Mouse (Mus musculus): ENCODE measurements around the gene Bcl3. TPM values are rescaled to one million over a fixed set of nuclear protein-coding genes. Genes with fewer than 3 reads are reported as not detected.

The Bcl3 gene
- polyA plus RNA-seq, 1 experiment from 2014 or later: 0.78 TPM

DNA sequence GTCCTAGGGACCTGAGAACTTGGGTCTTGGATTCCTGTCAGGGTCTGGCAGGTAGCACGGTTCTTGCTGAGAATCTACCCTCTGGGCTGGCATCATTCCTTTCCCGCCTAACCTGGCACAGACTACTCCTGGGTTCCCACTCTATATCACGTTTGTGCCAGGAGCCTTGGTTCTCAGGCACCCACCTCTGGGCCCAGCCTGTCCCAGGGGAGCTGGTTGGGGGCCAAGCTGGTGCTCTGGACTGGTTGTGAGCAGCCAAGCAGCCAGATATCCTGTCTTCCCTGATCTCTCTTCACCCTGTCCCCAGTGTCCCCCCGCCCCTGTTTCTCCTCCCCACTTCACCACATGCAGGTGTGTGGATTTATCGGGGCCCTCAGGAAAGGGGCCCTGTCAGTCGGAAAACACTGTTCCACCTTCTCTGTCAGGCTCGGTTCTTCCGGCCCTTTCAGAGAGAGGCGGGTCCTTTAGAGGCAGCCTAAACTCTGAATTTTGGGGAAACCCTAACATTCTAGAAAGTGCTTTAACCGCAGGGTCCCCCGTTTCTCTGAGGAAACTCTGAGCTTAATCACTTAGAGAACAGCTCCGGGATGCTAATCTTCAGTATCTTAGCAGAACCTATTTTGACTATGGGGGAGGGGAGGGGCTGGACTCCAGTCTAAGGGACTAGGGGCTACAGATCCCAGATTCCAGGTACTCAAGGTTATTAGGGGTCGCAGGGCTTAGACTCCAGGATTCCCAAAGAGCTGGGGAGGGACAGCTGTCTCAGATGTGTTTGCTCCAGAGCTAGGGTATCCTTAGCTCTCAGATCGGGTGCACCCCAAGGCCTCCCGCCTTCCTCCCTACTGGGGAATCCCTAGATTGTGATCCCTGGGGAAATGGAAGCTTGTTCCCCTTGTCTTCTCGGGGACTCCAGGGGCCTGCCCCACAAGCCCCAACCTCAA, 52.9 kb downstream of the Bcl3 start:
- H3K9me3 ChIP-seq: 0 out of 2 replicates have a peak, but pooled peaks cover 4% of the 10 kb centered on the region
- peak overlapping the region; percentile 54 for H3K4me3 ChIP-seq
- peaks cover 8% of the 10 kb centered on the region for H3K36me3 ChIP-seq
- peaks cover 32% of the 10 kb centered on the region for H3K4me1 ChIP-seq (replicated peaks)
- peaks cover 43% of the 10 kb centered on the region for H3K27me3 ChIP-seq (ENCODE audit: insufficient read depth, poor library complexity, severe bottlenecking)
- no peak for DNase-seq (ENCODE audit: low spot score)
- WGBS: 11% methylated on average over 16 of the region's 16 CpGs
- H3K27ac ChIP-seq: peak overlapping the region; percentile 83

DNA sequence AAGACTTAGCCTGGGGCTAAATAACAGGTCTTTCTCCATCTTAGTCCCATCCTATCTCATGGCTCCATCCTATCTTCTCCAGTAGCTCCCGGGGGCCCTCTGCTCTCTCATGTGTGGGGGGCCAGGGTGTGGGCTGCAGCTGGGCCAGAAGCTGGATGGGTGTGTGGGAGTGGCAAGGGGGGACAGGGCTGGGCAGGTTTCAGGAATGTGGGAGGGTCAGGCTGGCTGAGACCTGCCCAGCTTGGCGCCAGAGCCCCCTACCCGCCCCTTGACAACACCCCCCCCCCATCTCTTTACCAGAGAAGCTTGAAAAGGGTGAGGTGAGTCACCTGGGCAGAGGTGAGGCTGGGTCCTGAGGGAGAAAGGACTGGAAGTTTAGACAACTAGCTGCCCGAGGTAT, 53.6 kb downstream of the Bcl3 start:
- peak overlapping the region; percentile 54 for H3K4me3 ChIP-seq
- H3K4me1 ChIP-seq (replicated peaks): peaks cover 32% of the 10 kb centered on the region
- peaks cover 43% of the 10 kb centered on the region for H3K27me3 ChIP-seq (ENCODE audit: insufficient read depth, poor library complexity, severe bottlenecking)
- 19% methylated on average over 4 of the region's 4 CpGs for WGBS
- 0 out of 2 replicates have a peak, but pooled peaks cover 4% of the 10 kb centered on the region for H3K9me3 ChIP-seq
- H3K27ac ChIP-seq: no peak overlapping the region
- no peak for DNase-seq (ENCODE audit: low spot score)
- H3K36me3 ChIP-seq: peaks cover 13% of the 10 kb centered on the region

DNA sequence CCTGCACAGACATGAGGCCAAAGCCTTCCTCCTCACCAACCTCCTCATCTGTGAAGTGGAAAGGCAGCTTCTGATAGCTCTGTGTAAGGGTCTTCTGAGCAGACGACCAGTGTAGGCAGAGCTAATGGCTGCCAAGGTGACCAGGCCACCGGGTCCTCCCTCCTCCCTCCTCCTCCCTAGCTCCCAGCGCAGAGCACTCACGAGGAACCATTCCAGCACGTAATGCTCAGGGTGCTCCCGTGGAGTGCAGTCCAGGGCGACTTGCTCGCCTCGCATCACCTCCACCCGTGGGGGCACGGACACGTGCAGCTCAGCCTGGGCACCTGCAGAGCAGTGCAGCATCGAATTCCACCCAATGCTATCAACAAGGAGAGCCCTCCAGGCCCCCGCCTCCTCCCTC, 54.3 kb downstream of the Bcl3 start:
- H3K4me3 ChIP-seq: peak overlapping the region; percentile 54; the same call in 1 of the 2 replicates
- H3K27me3 ChIP-seq (ENCODE audit: insufficient read depth, poor library complexity, severe bottlenecking): peaks cover 43% of the 10 kb centered on the region
- 0 out of 2 replicates have a peak overlapping the region, but pooled peaks have one; percentile 53 for H3K27ac ChIP-seq

DNA sequence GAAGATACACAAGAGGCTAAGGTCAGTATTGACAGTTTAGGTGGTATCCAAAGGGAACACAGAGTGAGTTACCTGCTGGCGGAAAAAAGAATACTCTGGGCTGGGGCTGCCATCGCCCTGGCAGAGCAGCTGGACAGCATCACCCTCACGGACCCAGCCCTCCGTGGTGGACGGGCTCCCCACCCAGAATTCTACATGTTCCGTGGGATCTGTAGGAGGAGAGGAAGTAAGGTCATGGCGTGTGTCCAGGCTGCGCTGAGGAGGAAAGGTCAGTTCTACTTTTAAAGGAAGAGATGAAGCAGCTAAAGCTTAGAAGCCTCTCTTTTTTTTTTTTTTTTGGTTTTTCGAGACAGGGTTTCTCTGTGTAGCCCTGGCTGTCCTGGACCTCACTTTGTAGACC, 58.0 kb downstream of the Bcl3 start:
- H3K9me3 ChIP-seq: 0 out of 2 replicates have a peak, but pooled peaks cover 4% of the 10 kb centered on the region
- H3K4me1 ChIP-seq (replicated peaks): peaks cover 12% of the 10 kb centered on the region
- H3K27ac ChIP-seq: no peak overlapping the region
- 87% methylated on average over 9 of the region's 9 CpGs for WGBS
- H3K27me3 ChIP-seq (ENCODE audit: insufficient read depth, poor library complexity, severe bottlenecking): peaks cover 16% of the 10 kb centered on the region
- peaks cover 17% of the 10 kb centered on the region for H3K36me3 ChIP-seq
- no peak overlapping the region for H3K4me3 ChIP-seq
- DNase-seq (ENCODE audit: low spot score): no peak

More for the DNA sequence above, 54.3 kb downstream of the Bcl3 start:
- Histone ChIP-seq H3K9me3 (0 out of 2 replicates have a peak, but pooled peaks cover 4% of the 10 kb centered on the region), H3K36me3 (peaks cover 15% of the 10 kb centered on the region), H3K4me1 (replicated peaks) (peaks cover 32% of the 10 kb centered on the region)
- no peak for DNase-seq (ENCODE audit: low spot score)
- WGBS: 69% methylated on average over 14 of the region's 14 CpGs

DNA sequence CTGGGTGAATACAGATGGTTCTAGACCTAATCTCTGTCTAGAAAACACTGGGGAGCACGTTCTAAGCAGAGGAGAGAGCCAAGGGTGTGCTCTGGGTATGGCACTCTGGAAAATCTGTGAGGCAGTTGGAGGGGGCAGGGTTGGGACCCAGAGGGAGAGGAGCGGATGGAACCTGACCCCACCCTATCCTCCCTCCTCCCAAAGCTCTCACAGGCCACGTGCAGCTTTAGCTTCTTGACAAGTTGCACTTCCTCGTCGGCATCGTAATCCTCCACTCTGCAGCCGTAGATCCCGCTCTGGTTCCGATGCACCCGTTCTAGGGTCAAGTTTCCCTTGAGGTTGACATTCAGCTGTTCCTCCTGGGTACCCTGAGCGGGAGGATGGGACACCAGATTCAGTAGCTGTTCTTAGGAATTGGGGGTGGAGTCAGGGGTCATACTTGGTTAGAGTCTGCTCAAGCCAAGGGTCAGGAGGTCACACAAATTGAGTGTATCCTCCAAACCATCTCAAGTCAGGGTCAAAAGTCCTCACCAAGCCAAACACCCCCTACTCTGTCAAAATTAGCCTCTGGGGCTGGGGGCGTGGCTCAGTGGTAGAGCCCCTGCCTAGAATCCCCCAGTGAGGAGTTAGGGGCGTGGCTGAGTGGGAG, 58.6 kb downstream of the Bcl3 start:
- 0 out of 2 replicates have a peak, but pooled peaks cover 4% of the 10 kb centered on the region for H3K9me3 ChIP-seq
- no peak overlapping the region for H3K27ac ChIP-seq
- 88% methylated on average over 13 of the region's 13 CpGs for WGBS
- DNase-seq (ENCODE audit: low spot score): no peak
- H3K27me3 ChIP-seq (ENCODE audit: insufficient read depth, poor library complexity, severe bottlenecking): peaks cover 10% of the 10 kb centered on the region
- H3K4me1 ChIP-seq (replicated peaks): peaks cover 6% of the 10 kb centered on the region; the same call in 1 of the 2 replicates
- no peak overlapping the region for H3K4me3 ChIP-seq
- peaks cover 17% of the 10 kb centered on the region for H3K36me3 ChIP-seq

DNA sequence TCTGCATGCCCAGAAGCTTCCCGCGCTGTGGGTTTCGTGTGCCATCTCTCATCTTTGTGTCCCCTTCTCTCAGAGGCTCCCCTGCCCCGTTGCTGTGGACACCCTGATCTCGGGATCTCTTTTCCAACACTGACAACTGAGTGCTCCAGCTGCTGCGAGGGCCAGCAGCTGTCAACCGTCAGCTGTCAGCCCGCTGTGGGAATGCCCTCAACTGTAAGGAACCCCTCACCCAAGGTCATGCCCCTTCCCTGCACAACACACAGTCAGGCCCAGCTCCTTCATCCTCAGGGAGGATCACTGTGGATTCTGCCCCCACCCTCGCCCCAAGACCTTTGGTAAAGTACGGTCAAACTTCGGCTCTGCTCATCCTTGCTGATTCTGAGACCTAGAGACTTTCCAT, 60.3 kb downstream of the Bcl3 start:
- Histone ChIP-seq H3K36me3 (peaks cover 17% of the 10 kb centered on the region), H3K27me3 (ENCODE audit: insufficient read depth, poor library complexity, severe bottlenecking) (no peaks in the 10 kb centered on the region), H3K4me3 (no peak overlapping the region), H3K27ac (no peak overlapping the region), H3K4me1 (replicated peaks) (no peaks in the 10 kb centered on the region), H3K9me3 (0 out of 2 replicates have a peak, but pooled peaks cover 4% of the 10 kb centered on the region)
- WGBS: 86% methylated on average over 11 of the region's 11 CpGs
- no peak for DNase-seq (ENCODE audit: low spot score)

DNA sequence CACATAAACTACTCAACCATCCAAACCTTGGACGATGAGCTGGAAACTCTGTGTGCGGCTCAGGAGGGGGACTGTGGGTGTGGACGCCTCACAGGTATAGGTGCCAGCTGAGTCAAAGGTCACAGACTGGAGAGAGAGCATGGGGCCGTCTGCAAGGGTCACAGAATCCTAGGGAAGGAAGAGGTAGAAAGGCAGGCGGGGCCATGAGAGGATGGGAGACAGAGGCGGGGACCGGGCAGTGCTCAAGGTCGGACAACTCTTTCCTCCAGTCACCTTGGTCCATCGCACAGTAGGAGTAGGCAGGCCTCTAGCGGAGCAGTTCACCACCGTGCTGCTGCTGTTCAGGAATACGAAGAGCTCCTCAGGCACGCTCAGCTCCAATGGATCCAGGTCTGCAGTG, 62.5 kb downstream of the Bcl3 start:
- H3K36me3 ChIP-seq: peaks cover 10% of the 10 kb centered on the region
- 88% methylated on average over 13 of the region's 13 CpGs for WGBS
- H3K4me1 ChIP-seq (replicated peaks): peaks cover 9% of the 10 kb centered on the region; the same call in 1 of the 2 replicates
- no peak for DNase-seq (ENCODE audit: low spot score)
- no peak overlapping the region for H3K4me3 ChIP-seq
- H3K27me3 ChIP-seq (ENCODE audit: insufficient read depth, poor library complexity, severe bottlenecking): no peaks in the 10 kb centered on the region
- H3K9me3 ChIP-seq: no peaks in the 10 kb centered on the region
- no peak overlapping the region for H3K27ac ChIP-seq

DNA sequence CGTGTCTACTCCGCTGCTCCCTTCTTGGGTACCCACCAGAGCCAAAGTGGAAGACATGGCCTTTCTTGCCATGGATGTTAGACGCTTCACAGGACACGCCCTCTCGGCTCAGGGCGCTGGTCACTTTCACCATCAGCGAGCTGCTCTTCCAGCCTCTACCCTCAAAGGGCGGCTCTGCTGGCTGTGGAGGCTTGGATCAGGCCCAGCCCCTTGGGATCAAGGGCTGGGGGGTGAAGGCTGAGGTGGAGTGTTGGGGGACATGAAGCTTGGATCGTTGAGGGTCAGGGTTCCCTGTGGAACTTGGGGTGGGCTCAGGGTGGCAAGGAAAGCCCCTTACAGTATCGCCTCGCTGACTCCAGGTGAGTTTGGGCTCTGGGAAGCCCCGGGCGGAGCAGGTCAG, 63.9 kb downstream of the Bcl3 start:
- no peak for DNase-seq (ENCODE audit: low spot score)
- WGBS: 87% methylated on average over 13 of the region's 13 CpGs
- Histone ChIP-seq H3K9me3 (no peaks in the 10 kb centered on the region), H3K4me1 (replicated peaks) (peaks cover 9% of the 10 kb centered on the region; the same call in 1 of the 2 replicates), H3K27ac (no peak overlapping the region), H3K36me3 (peaks cover 4% of the 10 kb centered on the region; the same call in 1 of the 2 replicates), H3K4me3 (no peak overlapping the region), H3K27me3 (ENCODE audit: insufficient read depth, poor library complexity, severe bottlenecking) (no peaks in the 10 kb centered on the region)

Other genes starting within 250 kb of the Bcl3 start
- gene Zfp296, start 245.5 kb downstream of the Bcl3 start, polyA plus RNA-seq (2016; fragmentation: Nextera tagmentation; extraction: Ambion mirVana): 0.22 and 0.72 TPM in 2 replicates
- 177 and 188 TPM in 2 replicates for gene Gemin7, start 245.2 kb downstream of the Bcl3 start, polyA plus RNA-seq (2016; fragmentation: Nextera tagmentation; extraction: Ambion mirVana)
- 57.5 and 68.8 TPM in 2 replicates for gene Clasrp, start 218.3 kb downstream of the Bcl3 start, polyA plus RNA-seq (2016; fragmentation: Nextera tagmentation; extraction: Ambion mirVana)
- gene Relb, start 193.3 kb downstream of the Bcl3 start, polyA plus RNA-seq (2016; fragmentation: Nextera tagmentation; extraction: Ambion mirVana): 4.4 and 6.1 TPM in 2 replicates
- gene Clptm1, start 157.7 kb downstream of the Bcl3 start, polyA plus RNA-seq (2016; fragmentation: Nextera tagmentation; extraction: Ambion mirVana): 83.8 and 99.9 TPM in 2 replicates
- gene Apoc2, start 144.8 kb downstream of the Bcl3 start, polyA plus RNA-seq (2016; fragmentation: Nextera tagmentation; extraction: Ambion mirVana): 0.30 TPM in 1 of 2 replicates, not detected in the other
- gene Gm44805, start 141.3 kb downstream of the Bcl3 start, polyA plus RNA-seq (2016; fragmentation: Nextera tagmentation; extraction: Ambion mirVana): not detected in 2 replicates
- gene Apoc4, start 141.3 kb downstream of the Bcl3 start, polyA plus RNA-seq (2016; fragmentation: Nextera tagmentation; extraction: Ambion mirVana): not detected in 2 replicates
- gene Apoc1, start 130.1 kb downstream of the Bcl3 start, polyA plus RNA-seq (2016; fragmentation: Nextera tagmentation; extraction: Ambion mirVana): 2.2 and 2.3 TPM in 2 replicates
- 179 and 230 TPM in 2 replicates for gene Apoe, start 123.6 kb downstream of the Bcl3 start, polyA plus RNA-seq (2016; fragmentation: Nextera tagmentation; extraction: Ambion mirVana)
- 209 and 211 TPM in 2 replicates for gene Tomm40, start 107.3 kb downstream of the Bcl3 start, polyA plus RNA-seq (2016; fragmentation: Nextera tagmentation; extraction: Ambion mirVana)
- gene Nectin2, start 72.3 kb downstream of the Bcl3 start, polyA plus RNA-seq (2016; fragmentation: Nextera tagmentation; extraction: Ambion mirVana): 89.0 and 99.8 TPM in 2 replicates
- gene Bcam, start 51.8 kb downstream of the Bcl3 start, polyA plus RNA-seq (2016; fragmentation: Nextera tagmentation; extraction: Ambion mirVana): 46.8 and 57.3 TPM in 2 replicates
- 1.2 and 1.8 TPM in 2 replicates for gene Cblc, start 26.0 kb downstream of the Bcl3 start, polyA plus RNA-seq (2016; fragmentation: Nextera tagmentation; extraction: Ambion mirVana)
- 0.20 TPM in 1 of 2 replicates, not detected in the other for gene Gm19345, start 29.2 kb upstream of the Bcl3 start, polyA plus RNA-seq (2016; fragmentation: Nextera tagmentation; extraction: Ambion mirVana)
- not detected in 2 replicates for gene Ceacam16, start 38.5 kb upstream of the Bcl3 start, polyA plus RNA-seq (2016; fragmentation: Nextera tagmentation; extraction: Ambion mirVana)
- gene Ceacam19, start 65.2 kb upstream of the Bcl3 start, polyA plus RNA-seq (2016; fragmentation: Nextera tagmentation; extraction: Ambion mirVana): not detected in 2 replicates
- 4.4 and 5.4 TPM in 2 replicates for gene Pvr, start 98.4 kb upstream of the Bcl3 start, polyA plus RNA-seq (2016; fragmentation: Nextera tagmentation; extraction: Ambion mirVana)
- 0.21 and 0.41 TPM in 2 replicates for gene Igsf23, start 128.0 kb upstream of the Bcl3 start, polyA plus RNA-seq (2016; fragmentation: Nextera tagmentation; extraction: Ambion mirVana)
- not detected in 2 replicates for gene Ceacam20, start 142.6 kb upstream of the Bcl3 start, polyA plus RNA-seq (2016; fragmentation: Nextera tagmentation; extraction: Ambion mirVana)
- gene Nlrp9b, start 168.7 kb upstream of the Bcl3 start, polyA plus RNA-seq (2016; fragmentation: Nextera tagmentation; extraction: Ambion mirVana): not detected in 2 replicates